Mouse (Mus musculus) frontal cortex, postnatal 36 days (tissue): Measurements from ENCODE around the gene Auts2.
A peak's percentile ranks its signal among the peaks of the same experiment; 100 is the strongest.

Experiments used
- DNase-seq, 2 experiments: peaks; one replicate each; pipeline ENCODE4 v3.0.0; 2022; ENCODE audit warnings: low spot score in 2 of 2

Gene Auts2

DNA sequence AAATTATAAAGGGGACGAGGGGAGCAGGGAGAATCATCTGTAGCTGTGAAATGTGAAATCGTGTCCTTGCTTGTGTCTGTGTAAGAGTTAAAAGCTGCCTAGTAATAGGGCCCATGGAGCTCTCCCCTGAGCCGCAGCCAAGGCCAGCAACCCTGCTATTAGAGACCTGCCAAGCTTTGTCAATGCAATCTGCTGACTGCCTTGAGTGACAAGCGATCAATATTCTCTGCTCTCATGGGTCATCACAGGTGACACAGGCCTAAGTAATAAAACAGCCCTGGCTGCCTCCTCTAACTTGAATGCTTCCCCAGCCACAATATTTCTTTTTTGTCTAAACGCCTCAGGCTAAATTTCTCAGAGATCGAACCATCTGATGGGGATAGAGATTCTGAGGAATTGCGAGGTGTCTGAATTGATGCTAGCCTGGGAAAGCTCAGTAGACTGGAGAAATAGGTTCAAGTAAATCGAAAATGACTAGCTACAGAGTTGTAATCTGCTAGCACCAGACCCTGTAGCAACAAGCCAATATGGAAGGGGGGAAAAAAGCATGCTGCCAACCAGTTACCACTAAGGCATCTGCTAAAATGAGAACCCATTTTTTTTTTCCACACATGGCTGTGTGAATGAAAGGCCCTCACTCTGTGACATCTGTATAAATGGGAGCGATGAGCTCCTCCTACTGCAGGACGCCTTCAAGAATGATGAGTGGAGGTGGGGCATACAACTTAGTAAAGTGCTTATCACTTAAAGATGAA, 453.5 kb downstream of the Auts2 start:
- no peak for DNase-seq

- DNase-seq: no peak
Measured at GRCm38 (mm10) chr5:132088585-132088984, 454.6 kb downstream of the Auts2 start.

GRCm38 (mm10) chr5:132083753-132084326, 459.3 kb downstream of the Auts2 start:
- DNase-seq: no peak

DNA sequence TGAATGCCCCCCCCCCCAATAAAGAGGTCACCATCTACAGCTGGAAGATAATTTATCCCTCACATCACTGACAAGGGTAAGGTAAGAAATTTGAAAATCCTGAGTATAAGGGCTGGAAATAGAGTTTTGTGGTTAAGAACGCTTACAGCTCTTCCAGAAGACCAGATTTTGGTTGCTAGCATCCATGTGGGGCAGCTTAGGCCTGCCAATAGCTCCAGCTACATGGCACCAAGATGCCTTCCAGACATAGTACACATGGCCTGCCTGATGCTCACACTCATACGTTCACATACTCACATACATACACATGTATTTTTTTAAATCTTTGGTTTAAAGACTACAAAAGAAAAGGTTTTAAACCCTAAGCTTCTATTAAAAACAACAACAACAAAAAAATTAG, 467.2 kb downstream of the Auts2 start:
- no peak for DNase-seq

DNA sequence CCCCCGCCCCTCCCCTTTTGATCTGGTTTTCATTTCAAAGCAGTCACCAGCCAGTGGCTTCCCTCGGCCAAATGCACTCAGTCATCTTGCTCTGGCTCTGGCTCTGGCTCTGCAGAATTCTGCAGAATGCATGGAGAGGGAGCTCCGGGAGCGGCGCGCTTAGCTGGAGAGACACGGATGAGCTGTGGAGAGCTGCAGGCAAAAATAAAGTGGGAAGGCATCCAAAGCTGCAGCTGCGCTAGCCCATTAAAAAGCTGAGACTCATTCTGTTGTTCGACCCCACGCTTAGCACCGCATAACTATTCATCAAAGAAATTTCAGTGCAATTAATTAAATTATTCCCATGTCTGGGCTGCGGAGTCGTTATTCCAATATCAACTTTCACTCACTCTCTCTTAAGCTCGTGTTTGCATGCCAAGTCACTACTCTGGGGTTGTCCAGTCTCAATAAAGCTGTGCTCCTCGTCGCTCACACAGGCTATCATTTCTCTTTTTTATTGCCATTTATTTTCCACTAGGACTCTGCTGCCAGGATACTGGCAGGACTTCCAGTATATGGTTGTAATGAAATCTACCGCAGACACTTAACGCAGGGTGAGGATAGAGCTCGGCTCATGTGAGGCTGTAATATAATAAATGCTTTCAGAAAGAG, 468.3 kb downstream of the Auts2 start:
- DNase-seq: peak; percentile 71 to 81

DNA sequence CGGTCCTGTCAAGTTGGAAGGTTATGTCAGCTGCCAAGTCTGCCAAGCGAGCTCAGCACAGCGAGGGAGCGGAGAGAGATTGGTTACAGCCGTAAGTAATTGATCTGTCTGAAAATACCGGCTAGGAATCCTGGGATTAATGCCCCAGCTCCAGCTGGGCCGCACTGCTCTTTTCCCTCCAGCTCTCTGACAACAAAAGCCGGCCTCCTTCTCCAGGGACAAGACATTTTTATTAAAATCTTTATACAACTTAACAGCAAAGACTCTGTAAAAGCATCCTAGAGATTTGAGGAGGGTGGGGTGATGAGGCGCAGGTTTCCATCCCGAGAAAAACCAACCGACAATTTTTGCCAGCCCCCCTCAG, 468.8 kb downstream of the Auts2 start:
- peak in 1 of 2 experiments; percentile 6 for DNase-seq

- DNase-seq: no peak
Measured at GRCm38 (mm10) chr5:132073677-132074359, 469.3 kb downstream of the Auts2 start.

- no peak for DNase-seq
Measured at GRCm38 (mm10) chr5:132072356-132072755, 470.8 kb downstream of the Auts2 start.

DNA sequence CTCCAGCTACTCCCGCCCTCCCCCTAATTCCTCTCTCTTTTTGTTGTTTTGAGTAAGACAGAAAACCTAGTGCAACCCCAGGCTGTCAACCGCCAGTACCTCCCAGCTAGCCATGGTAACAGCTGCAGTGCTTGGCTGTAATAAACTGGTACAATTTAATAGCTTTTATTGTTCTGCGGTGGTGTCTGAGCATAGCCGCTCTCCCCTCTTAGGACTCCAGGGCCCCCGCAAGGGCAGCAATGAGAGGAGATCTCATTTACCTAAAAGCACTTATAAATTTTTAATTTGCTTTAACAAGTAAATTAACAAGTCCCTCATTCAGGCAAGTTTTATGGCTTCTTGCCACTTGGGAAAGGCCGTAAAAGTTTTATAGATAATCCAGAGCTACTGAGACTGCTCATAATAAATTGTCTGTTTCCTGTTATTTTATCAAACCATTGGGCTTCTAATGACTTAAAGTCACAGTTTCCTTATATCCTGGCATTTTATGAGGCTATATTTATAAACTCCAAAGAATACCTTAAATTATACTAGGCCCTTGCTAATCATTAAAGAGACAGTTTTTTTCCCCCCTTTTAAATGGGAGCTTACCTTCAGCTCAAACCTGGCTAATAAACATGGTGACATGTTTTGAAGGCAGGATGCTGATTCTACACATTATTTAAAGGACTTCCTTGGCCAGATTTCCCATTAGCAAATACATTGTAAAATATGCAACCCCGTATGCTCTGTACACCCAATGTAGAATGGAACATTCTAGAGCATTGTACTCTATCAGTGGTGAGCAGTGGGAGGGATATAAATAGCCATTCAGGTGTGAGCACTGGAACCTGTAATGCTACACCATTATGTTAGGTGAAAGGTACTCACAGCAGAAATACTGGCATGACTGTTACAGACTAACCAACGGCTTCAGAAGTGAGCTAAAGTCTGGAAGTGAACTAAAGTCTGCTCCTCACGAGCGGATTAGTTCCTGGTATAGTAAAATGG, 475.1 kb downstream of the Auts2 start:
- DNase-seq: no peak

DNA sequence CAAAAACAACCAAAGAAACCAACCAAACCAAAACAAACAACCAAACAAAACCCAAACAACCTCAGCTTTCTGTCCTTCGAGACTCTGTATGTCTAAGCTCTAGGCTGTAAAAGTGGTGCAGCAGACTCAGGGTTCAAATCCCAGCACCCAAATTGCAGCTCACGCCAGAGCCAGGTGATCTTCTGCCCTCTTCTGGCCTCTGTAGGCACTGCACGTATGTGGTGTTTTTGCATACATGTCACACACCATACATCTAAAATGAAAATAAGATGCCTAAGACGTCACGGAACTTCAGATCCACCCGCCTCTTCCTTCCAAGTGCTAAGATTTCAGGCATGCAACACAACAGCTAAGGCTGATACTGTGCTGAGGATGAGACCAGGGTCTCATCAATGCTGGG, 483.0 kb downstream of the Auts2 start:
- DNase-seq: no peak

GRCm38 (mm10) chr5:132052637-132053036, 490.5 kb downstream of the Auts2 start:
- no peak for DNase-seq

GRCm38 (mm10) chr5:132039584-132039983, 503.6 kb downstream of the Auts2 start:
- DNase-seq: no peak

DNA sequence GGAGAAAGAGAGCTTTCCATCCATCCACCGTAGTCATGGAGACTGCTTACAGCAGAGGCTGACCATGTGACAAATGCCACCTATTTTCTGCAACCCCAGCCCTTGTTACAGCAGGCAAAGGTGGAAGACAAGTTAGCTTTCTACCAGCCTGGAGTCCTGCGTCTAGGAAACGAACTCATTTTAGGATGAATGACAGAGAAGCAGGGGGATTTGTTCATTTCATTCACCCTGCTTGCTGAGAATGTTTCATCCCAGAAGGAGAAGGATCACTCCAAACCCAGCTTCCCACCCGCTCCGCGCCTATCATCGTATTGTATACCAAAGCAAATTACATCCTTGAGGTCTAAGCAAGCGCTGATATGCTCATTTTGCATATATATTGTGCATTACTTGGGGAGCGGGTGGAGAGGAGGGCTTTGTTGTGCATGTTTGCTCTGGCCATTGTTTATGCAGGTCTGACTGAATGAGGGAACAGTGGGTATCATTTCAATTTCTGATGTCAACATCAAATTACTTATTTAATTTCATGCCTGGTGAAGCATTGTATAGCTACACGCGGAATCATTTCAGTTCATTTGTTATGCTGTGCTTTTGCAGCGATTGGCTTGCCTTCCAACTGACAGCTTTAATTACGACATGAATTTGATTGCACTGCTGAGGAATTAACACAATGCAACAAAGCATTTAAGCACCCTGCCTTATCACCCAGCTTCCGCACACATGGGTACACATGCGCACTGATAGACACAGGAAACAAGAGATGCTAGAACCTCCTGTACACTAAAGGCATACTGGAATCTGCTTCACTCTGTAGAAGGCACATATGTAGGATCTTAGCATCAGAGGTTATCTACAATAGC, 509.4 kb downstream of the Auts2 start:
- no peak for DNase-seq

DNA sequence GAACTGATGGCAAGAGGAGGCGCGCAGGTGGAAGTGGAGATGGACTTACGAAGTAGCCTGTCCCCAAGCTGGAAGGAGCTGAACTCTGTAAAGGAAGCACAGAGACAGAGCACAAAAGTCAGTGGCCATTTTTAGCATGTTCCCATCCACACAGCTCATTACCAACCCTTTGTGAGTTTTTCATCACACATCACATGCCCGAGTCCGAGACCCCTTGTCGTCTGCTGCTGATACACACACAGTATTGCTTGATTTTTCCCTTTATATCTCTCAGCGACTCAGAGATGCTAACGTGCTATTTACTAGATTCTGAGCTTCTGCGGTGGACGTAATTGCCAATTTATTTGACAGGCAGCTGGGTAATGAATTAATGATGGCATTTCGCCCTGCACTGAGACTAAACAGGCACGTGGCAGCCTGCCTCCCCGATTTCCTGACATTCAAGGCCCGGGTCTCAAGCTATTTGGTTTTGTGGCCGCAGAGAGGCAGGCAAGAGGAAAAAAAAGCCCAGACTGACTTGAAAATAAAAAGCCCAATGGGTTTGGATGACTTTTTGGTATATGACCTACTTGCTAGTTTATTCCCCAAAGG, 512.1 kb downstream of the Auts2 start:
- no peak for DNase-seq

GRCm38 (mm10) chr5:132029638-132030037, 513.5 kb downstream of the Auts2 start:
- peak; percentile 82 to 94 for DNase-seq

GRCm38 (mm10) chr5:132029038-132029437, 514.1 kb downstream of the Auts2 start:
- peak in 1 of 2 experiments; percentile 15 for DNase-seq

GRCm38 (mm10) chr5:132027859-132028498, 515.2 kb downstream of the Auts2 start:
- DNase-seq: no peak

DNA sequence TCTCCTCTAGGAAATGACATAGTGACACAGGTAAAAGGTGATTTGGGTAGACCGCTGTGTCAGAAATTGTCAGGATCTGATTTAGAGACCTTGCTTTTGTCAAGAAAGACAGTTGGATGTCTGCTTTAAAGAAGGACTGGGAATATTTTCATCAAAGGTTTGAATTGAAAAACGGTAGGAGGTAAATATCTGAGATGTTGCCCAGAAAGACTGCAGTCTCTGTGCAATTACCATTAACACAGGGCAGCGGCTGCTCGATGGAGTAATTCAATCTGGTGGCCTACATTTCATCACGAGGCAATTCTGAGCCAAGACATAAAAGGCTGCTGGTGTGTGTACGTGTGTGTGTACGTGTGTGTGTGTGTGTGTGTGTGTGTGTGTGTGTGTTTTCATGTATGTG, 529.8 kb downstream of the Auts2 start:
- no peak for DNase-seq

GRCm38 (mm10) chr5:132011795-132012194, 531.3 kb downstream of the Auts2 start:
- DNase-seq: no peak
